Mouse (Mus musculus) intestine, embryonic 16.5 days (tissue): ENCODE data around the gene Mrc2. TPM values are rescaled to one million over a fixed set of nuclear protein-coding genes. Genes with fewer than 3 reads are reported as not detected.
A peak's percentile ranks its signal among the peaks of the same experiment; 100 is the strongest.

Experiments
- ATAC-seq: fragments of 200-750 bp; cut with Nextera tagmentation; 2 replicates; pipeline ENCODE4 v1.8.0; 2017; ENCODE audit warnings: moderate TSS enrichment, moderate library complexity
- H3K27ac ChIP-seq: fragments of 300-500 bp; sonication (generic); 2 replicates; pipeline ENCODE4 v1.5.1; 2014; ENCODE audit warnings: mild to moderate bottlenecking, low read length
- H3K27me3 ChIP-seq: fragments of 300-500 bp; sonication (generic); replicated peaks from 2 replicates; pipeline ENCODE4 v1.6.1; 2014; ENCODE audit warnings: low read length, control low read depth, mixed read lengths; ENCODE audit not compliant: control insufficient read depth, insufficient read depth
- H3K36me3 ChIP-seq: fragments of 300-500 bp; sonication (generic); 2 replicates; pipeline ENCODE4 v1.6.1; 2014; ENCODE audit warnings: low read length, control low read depth; ENCODE audit not compliant: control insufficient read depth, insufficient read depth
- H3K4me1 ChIP-seq: fragments of 300-500 bp; sonication (generic); 2 replicates; pipeline ENCODE4 v1.6.1; 2014; ENCODE audit warnings: low read length, control low read depth, mixed read lengths; ENCODE audit not compliant: control insufficient read depth, insufficient read depth
- H3K4me2 ChIP-seq: fragments of 300-500 bp; sonication (generic); 2 replicates; pipeline ENCODE4 v1.6.1; 2014; ENCODE audit warnings: low read depth, low read length, control low read depth
- H3K4me3 ChIP-seq: fragments of 300-500 bp; sonication (generic); 2 replicates; pipeline ENCODE4 v1.5.1; 2014; ENCODE audit warnings: mild to moderate bottlenecking, low read length
- H3K9ac ChIP-seq: fragments of 300-500 bp; sonication (generic); 2 replicates; pipeline ENCODE4 v1.6.1; 2014; ENCODE audit warnings: low read depth, low read length
- H3K9me3 ChIP-seq: fragments of 300-500 bp; sonication (generic); 2 replicates; pipeline ENCODE4 v1.6.1; 2016; ENCODE audit warnings: low read length, control low read depth; ENCODE audit not compliant: control insufficient read depth
- WGBS: fragments of 180-500 bp; shearing (Covaris S2); extraction: QIAGEN DNeasy Blood & Tissue Kit; methylation state at CpG from one replicate; pipeline ENCODE4 v1.1.7; 2014; 5-methylcytosine and 5-hydroxymethylcytosine counted together
- polyA plus RNA-seq: library from polyadenylated mRNA; unstranded; fragments of >200 nt; fragmentation: Nextera tagmentation; extraction: Ambion mirVana; gene quantifications from 2 replicates; pipeline ENCODE4 v1.2.1, GENCODE M21; 2015

Gene Mrc2
- polyA plus RNA-seq, 1 experiment from 2014 or later = 6.9 TPM

GRCm38 (mm10) chr11:105293101-105293581 is 698 bp downstream of the Mrc2 start:
- Histone ChIP-seq H3K9ac (peak overlapping the region; percentile 72), H3K36me3 (peaks cover 2% of the 10 kb centered on the region; the same call in 1 of the 2 replicates), H3K4me2 (peak overlapping the region; percentile 87), H3K27me3 (peaks cover 17% of the 10 kb centered on the region), H3K4me3 (peak overlapping the region; percentile 64), H3K4me1 (peaks cover 16% of the 10 kb centered on the region), H3K9me3 (no peaks in the 10 kb centered on the region), H3K27ac (peak overlapping the region; percentile 63)
- peak; percentile 34 for ATAC-seq
- 4% methylated on average over 26 of the region's 26 CpGs for WGBS

GRCm38 (mm10) chr11:105293901-105294494 is 1.6 kb downstream of the Mrc2 start:
- 25% methylated on average over 9 of the region's 9 CpGs for WGBS
- Histone ChIP-seq H3K36me3 (0 out of 2 replicates have a peak, but pooled peaks cover 2% of the 10 kb centered on the region), H3K9ac (peak overlapping the region; percentile 64), H3K27ac (peak overlapping the region; percentile 59), H3K4me2 (peak overlapping the region; percentile 87), H3K27me3 (peaks cover 17% of the 10 kb centered on the region), H3K4me1 (peaks cover 16% of the 10 kb centered on the region), H3K9me3 (no peaks in the 10 kb centered on the region), H3K4me3 (peak overlapping the region; percentile 64)
- ATAC-seq = no peak

- no peak overlapping the region for H3K9ac ChIP-seq
- 90% methylated on average over 10 of the region's 10 CpGs for WGBS
- no peak overlapping the region for H3K27ac ChIP-seq
- peaks cover 14% of the 10 kb centered on the region for H3K4me1 ChIP-seq
- H3K9me3 ChIP-seq = no peaks in the 10 kb centered on the region
- no peak for ATAC-seq
- H3K4me3 ChIP-seq = no peak overlapping the region
- peaks cover 17% of the 10 kb centered on the region for H3K27me3 ChIP-seq
- H3K36me3 ChIP-seq = 0 out of 2 replicates have a peak, but pooled peaks cover 2% of the 10 kb centered on the region
- H3K4me2 ChIP-seq = no peak overlapping the region
These were observed 3.6 kb downstream of the Mrc2 start for GRCm38 (mm10) chr11:105296084-105296483.

- H3K4me1 ChIP-seq = peaks cover 20% of the 10 kb centered on the region
- H3K4me2 ChIP-seq = no peak overlapping the region
- no peaks in the 10 kb centered on the region for H3K36me3 ChIP-seq
- ATAC-seq = no peak
- WGBS = 86% methylated on average over 7 of the region's 7 CpGs
- H3K9me3 ChIP-seq = no peaks in the 10 kb centered on the region
- no peak overlapping the region for H3K27ac ChIP-seq
- H3K9ac ChIP-seq = no peak overlapping the region
- H3K4me3 ChIP-seq = no peak overlapping the region
- H3K27me3 ChIP-seq = no peaks in the 10 kb centered on the region
These were observed 17.8 kb downstream of the Mrc2 start for GRCm38 (mm10) chr11:105310197-105310596.

- H3K9me3 ChIP-seq = no peaks in the 10 kb centered on the region
- H3K4me2 ChIP-seq = no peak overlapping the region
- no peaks in the 10 kb centered on the region for H3K36me3 ChIP-seq
- no peak overlapping the region for H3K27ac ChIP-seq
- no peak overlapping the region for H3K4me3 ChIP-seq
- H3K4me1 ChIP-seq = peaks cover 20% of the 10 kb centered on the region
- WGBS = 74% methylated on average over 24 of the region's 24 CpGs
- no peak overlapping the region for H3K9ac ChIP-seq
- H3K27me3 ChIP-seq = no peaks in the 10 kb centered on the region
- no peak for ATAC-seq
These were observed 19.0 kb downstream of the Mrc2 start for GRCm38 (mm10) chr11:105311291-105311975.

- H3K4me1 ChIP-seq = peaks cover 20% of the 10 kb centered on the region
These were observed 20.0 kb downstream of the Mrc2 start for GRCm38 (mm10) chr11:105312311-105312942.

GRCm38 (mm10) chr11:105312972-105313632 is 20.7 kb downstream of the Mrc2 start:
- ATAC-seq = 0 out of 2 replicates have a peak, but pooled peaks have one; percentile 28

More at GRCm38 (mm10) chr11:105312311-105312942, 20.0 kb downstream of the Mrc2 start:
- H3K9ac ChIP-seq = no peak overlapping the region
- H3K4me2 ChIP-seq = no peak overlapping the region
- no peaks in the 10 kb centered on the region for H3K27me3 ChIP-seq
- H3K27ac ChIP-seq = no peak overlapping the region
- no peak; the same call in 1 of the 2 replicates for ATAC-seq
- no peaks in the 10 kb centered on the region for H3K36me3 ChIP-seq
- WGBS = 49% methylated on average over 12 of the region's 12 CpGs
- H3K9me3 ChIP-seq = no peaks in the 10 kb centered on the region
- H3K4me3 ChIP-seq = no peak overlapping the region

GRCm38 (mm10) chr11:105313633-105314014 is 21.2 kb downstream of the Mrc2 start:
- Histone ChIP-seq H3K4me3 (no peak overlapping the region), H3K36me3 (no peaks in the 10 kb centered on the region), H3K9me3 (no peaks in the 10 kb centered on the region), H3K9ac (no peak overlapping the region), H3K27ac (peak overlapping the region; percentile 21; the same call in 1 of the 2 replicates), H3K27me3 (no peaks in the 10 kb centered on the region), H3K4me2 (no peak overlapping the region), H3K4me1 (peaks cover 20% of the 10 kb centered on the region)
- WGBS = 47% methylated on average over 8 of the region's 8 CpGs
- ATAC-seq = no peak

More at GRCm38 (mm10) chr11:105312972-105313632, 20.7 kb downstream of the Mrc2 start:
- Histone ChIP-seq H3K4me1 (peaks cover 20% of the 10 kb centered on the region), H3K27ac (peak overlapping the region; percentile 21; the same call in 1 of the 2 replicates), H3K9me3 (no peaks in the 10 kb centered on the region), H3K4me2 (no peak overlapping the region), H3K9ac (no peak overlapping the region), H3K27me3 (no peaks in the 10 kb centered on the region), H3K4me3 (no peak overlapping the region), H3K36me3 (no peaks in the 10 kb centered on the region)
- WGBS = 39% methylated on average over 10 of the region's 10 CpGs

GRCm38 (mm10) chr11:105315296-105315695 is 22.9 kb downstream of the Mrc2 start:
- H3K9ac ChIP-seq = no peak overlapping the region
- H3K4me2 ChIP-seq = no peak overlapping the region
- ATAC-seq = no peak
- WGBS = 86% methylated on average over 8 of the region's 8 CpGs
- H3K27me3 ChIP-seq = no peaks in the 10 kb centered on the region
- no peak overlapping the region for H3K4me3 ChIP-seq
- peaks cover 20% of the 10 kb centered on the region for H3K4me1 ChIP-seq
- no peaks in the 10 kb centered on the region for H3K36me3 ChIP-seq
- no peak overlapping the region for H3K27ac ChIP-seq
- H3K9me3 ChIP-seq = no peaks in the 10 kb centered on the region
